In genomic region chr3:152089178-152089577, GRCm38 (mm10) we compare ENCODE assay signal across 7 mouse cellular contexts.
DNase-seq lines count a peak whose midpoint lies in the region; TF ChIP-seq lines count a peak whose summit lies in the region.

No protein-coding gene starts in this region.

- no peaks in the 10 kb centered on the region for H3K36me3 ChIP-seq in ES-E14 (ENCODE audit: control insufficient read depth, insufficient read depth, low read length, poor library complexity, severe bottlenecking)
- no peaks in the 10 kb centered on the region for H3K36me3 ChIP-seq in limb, embryonic 10.5 days

- in situ Hi-C loops in ES-E14 (cut with MboI; ENCODE audit: low sequenced_read_pairs in 2 of 2, unreplicated experiment in 2 of 2): loop anchor here in 1 of 2 experiments (25.0 kb wide), 1 partner anchor 277 kb away; no protein-coding TSS in a partner anchor

- H3K27me3 ChIP-seq in limb, embryonic 10.5 days (ENCODE audit: low read depth, poor library complexity, severe bottlenecking): 0 out of 2 replicates have a peak, but pooled peaks cover under 1% of the 10 kb centered on the region

- H3K4me1 ChIP-seq in ES-E14 (ENCODE audit: control insufficient read depth in 2 of 2, insufficient read depth in 2 of 2, low read length in 2 of 2, poor library complexity in 1 of 2): no peaks in the 10 kb centered on the region
- H3K4me1 ChIP-seq in limb, embryonic 10.5 days: peaks cover 10% of the 10 kb centered on the region; the same call in 1 of the 2 replicates

- no peaks in the 10 kb centered on the region for H3K9me3 ChIP-seq in ES-E14 (ENCODE audit: control insufficient read depth, insufficient read depth, low read depth, low read length)
- no peaks in the 10 kb centered on the region for H3K9me3 ChIP-seq in limb, embryonic 10.5 days (replicated peaks)

- intact Hi-C loops in left cerebral cortex, postnatal 25 days (cut with DNase I): loop anchor here (1.0 to 5.0 kb wide), 2 partner anchors 252 to 314 kb away; partner anchors contain the start of gene Ptgfr

- DNase-seq in left cerebral cortex, postnatal 25 days (ENCODE audit: low spot score in 2 of 2): peak; percentile 40 to 50
- DNase-seq in left cerebral cortex, adult 8-10 months (ENCODE audit: low spot score in 2 of 2): no peak
- DNase-seq in ES-E14 (ENCODE audit: low read depth, low spot score): no peak
- DNase-seq in brain, adult 2 months (ENCODE audit: low read depth, low spot score): peak; percentile 43
- DNase-seq in heart, postnatal 4 days: peak; percentile 69
- peak; percentile 66 for DNase-seq in limb, embryonic 10.5 days (ENCODE audit: low spot score)
- peak; percentile 11 to 14 for DNase-seq in natural killer cell, adult 2 months (ENCODE audit: low spot score in 2 of 2)

- WGBS in limb, embryonic 10.5 days: 5% methylated on average over 4 of the region's 4 CpGs

- no peak overlapping the region for H3K27ac ChIP-seq in ES-E14 (ENCODE audit: insufficient read depth, low read depth, low read length, poor library complexity, severe bottlenecking)
- H3K27ac ChIP-seq in limb, embryonic 10.5 days: no peak overlapping the region

- no peak overlapping the region for H3K4me3 ChIP-seq in ES-E14 (ENCODE audit: insufficient read depth in 1 of 2, low read depth in 1 of 2, low read length in 2 of 2, poor library complexity in 1 of 2, severe bottlenecking in 1 of 2)
- no peak overlapping the region for H3K4me3 ChIP-seq in limb, embryonic 10.5 days

- H3K9ac ChIP-seq in ES-E14 (ENCODE audit: insufficient read depth, low read depth, low read length, poor library complexity, severe bottlenecking): no peak overlapping the region

TF ChIP-seq in ES-E14, 5 proteins besides CTCF, POLR2A, EP300 and RAD21:
- no peak for TF ChIP-seq ZNF384 (IDR thresholded peaks at IDR 0.05; ENCODE audit: low read depth, low read length)
- TF ChIP-seq HCFC1 (IDR thresholded peaks at IDR 0.05; ENCODE audit: borderline replicate concordance, insufficient read depth, low read length): no peak
- TF ChIP-seq ZC3H11A (IDR thresholded peaks at IDR 0.05; ENCODE audit: borderline replicate concordance, low read depth, low read length): peak; percentile 96
- TF ChIP-seq CHD2 (IDR thresholded peaks at IDR 0.05; ENCODE audit: low read depth, low read length): no peak

Comparison
In these comparisons a context has a peak if more than half of its experiments do, and no peak if none do; other contexts are left out.
1. DNase-seq: peak in left cerebral cortex, postnatal 25 days (2 of 2), brain, adult 2 months (single experiment), heart, postnatal 4 days (single experiment), limb, embryonic 10.5 days (single experiment) and natural killer cell, adult 2 months (2 of 2); none in left cerebral cortex, adult 8-10 months (0 of 2) and ES-E14 (single experiment).